Mouse (Mus musculus): ENCODE results near the gene 6030452D12Rik. TPM values are rescaled to one million over a fixed set of nuclear protein-coding genes. Genes with fewer than 3 reads are reported as not detected.

Gene 6030452D12Rik
- total and polyA plus RNA-seq, 3 experiments = not detected

DNA sequence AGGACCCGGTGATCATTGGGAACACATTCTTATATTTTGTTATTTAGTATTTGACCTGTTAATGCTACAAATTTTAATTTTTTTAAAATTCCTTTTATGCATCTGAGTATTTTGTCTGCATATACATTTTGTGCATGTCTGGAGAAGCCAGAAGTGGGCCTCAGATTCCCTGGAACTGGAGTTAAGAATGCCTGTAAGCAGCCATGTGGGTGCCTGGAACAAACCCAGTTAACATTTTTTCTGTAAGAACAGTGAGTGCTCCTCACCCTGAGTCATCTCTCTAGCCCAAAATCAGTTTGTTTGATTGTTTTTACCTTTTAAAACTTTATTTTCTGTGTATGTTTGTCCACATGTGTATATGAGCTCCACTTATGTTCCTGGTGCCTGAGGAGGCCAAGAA is 5.8 kb downstream of the 6030452D12Rik start:
- in situ Hi-C loops (cut with MboI; ENCODE audit: low pct_ligation_motif_present, low pct_unique_long_range_greater_than_20kb, low sequenced_read_pairs) = no loop called here
- dilution Hi-C loops (cut with MboI; ENCODE audit: extremely low pct_ligation_motif_present, extremely low pct_unique_long_range_greater_than_20kb, low sequenced_read_pairs) = no loop called here
- no peaks in the 10 kb centered on the region; a peak in 1 of 4 replicates for H3K4me1 ChIP-seq (ENCODE audit: control insufficient read depth in 1 of 2, insufficient read depth in 2 of 2)
- no peak overlapping the region for H3K4me2 ChIP-seq (ENCODE audit: insufficient read depth, low read depth, poor library complexity, severe bottlenecking)
- no peaks in the 10 kb centered on the region for H3K36me3 ChIP-seq (replicated peaks in 1 of 2; ENCODE audit: control insufficient read depth in 1 of 2, insufficient read depth in 1 of 2, low read length in 1 of 2)
- no peak overlapping the region for H3K27ac ChIP-seq (ENCODE audit: insufficient read depth, low read depth)
- H3K79me2 ChIP-seq (replicated peaks; ENCODE audit: control insufficient read depth, extremely low read depth, insufficient read depth, poor library complexity, severe bottlenecking) = no peaks in the 10 kb centered on the region
- no peak for TF ChIP-seq ETS1 (conservative IDR thresholded peaks at IDR 0.05; ENCODE audit: low read depth, low read length)
- TF ChIP-seq SIN3A (IDR thresholded peaks at IDR 0.05; ENCODE audit: low read length) = no peak
- no peak for TF ChIP-seq USF1 (IDR thresholded peaks at IDR 0.05; ENCODE audit: low read depth, low read length)
- no peak for TF ChIP-seq ELF1 (IDR thresholded peaks at IDR 0.05; ENCODE audit: low read depth, low read length)
- TF ChIP-seq CHD1 (IDR thresholded peaks at IDR 0.05; ENCODE audit: low read depth, low read length) = no peak
- no peak for TF ChIP-seq MYC (IDR thresholded peaks at IDR 0.05; ENCODE audit: low read depth, low read length)
- TF ChIP-seq IRF4 (IDR thresholded peaks at IDR 0.05; ENCODE audit: low read depth, low read length) = no peak
- TF ChIP-seq JUND (conservative IDR thresholded peaks at IDR 0.05; ENCODE audit: low read depth, low read length) = no peak
- no peak for TF ChIP-seq RAD21 (IDR thresholded peaks at IDR 0.05; ENCODE audit: low read depth, low read length)
- no peak for TF ChIP-seq NELFE (IDR thresholded peaks at IDR 0.05; ENCODE audit: low read depth, low read length)
- no peak for TF ChIP-seq UBTF (IDR thresholded peaks at IDR 0.05; ENCODE audit: low read depth, low read length)
- TF ChIP-seq MAX (IDR thresholded peaks at IDR 0.05; ENCODE audit: low read length) = no peak
- no peak for TF ChIP-seq RCOR1 (conservative IDR thresholded peaks at IDR 0.05; ENCODE audit: low read depth, low read length)
- TF ChIP-seq KAT2A (IDR thresholded peaks at IDR 0.05; ENCODE audit: insufficient replicate concordance, low read length) = no peak
- TF ChIP-seq TBP (conservative IDR thresholded peaks at IDR 0.05; ENCODE audit: low read depth, low read length) = no peak
- TF ChIP-seq CHD2 (IDR thresholded peaks at IDR 0.05; ENCODE audit: low read length) = no peak
- no peak for TF ChIP-seq HCFC1 (IDR thresholded peaks at IDR 0.05; ENCODE audit: low read depth, low read length)
- no peak for TF ChIP-seq EP300 (IDR thresholded peaks at IDR 0.05; ENCODE audit: low read length)
- TF ChIP-seq CTCF (conservative IDR thresholded peaks at IDR 0.05 in 1 of 2, IDR thresholded peaks at IDR 0.05 in 1 of 2; ENCODE audit: low read depth in 2 of 2, low read length in 2 of 2) = no peak
- TF ChIP-seq USF2 (conservative IDR thresholded peaks at IDR 0.05; ENCODE audit: low read depth, low read length) = no peak
- H3K4me3 ChIP-seq (replicated peaks in 1 of 3; ENCODE audit: low read depth in 2 of 3, low read length in 2 of 3, poor library complexity in 1 of 3) = no peak overlapping the region
- DNase-seq (ENCODE audit: extremely low read depth) = no peak
- H3K9ac ChIP-seq (ENCODE audit: insufficient read depth, low read depth) = no peak overlapping the region
- H3K9me3 ChIP-seq (replicated peaks; ENCODE audit: low read length) = peaks cover 3% of the 10 kb centered on the region
- H3K27me3 ChIP-seq (replicated peaks) = no peaks in the 10 kb centered on the region

DNA sequence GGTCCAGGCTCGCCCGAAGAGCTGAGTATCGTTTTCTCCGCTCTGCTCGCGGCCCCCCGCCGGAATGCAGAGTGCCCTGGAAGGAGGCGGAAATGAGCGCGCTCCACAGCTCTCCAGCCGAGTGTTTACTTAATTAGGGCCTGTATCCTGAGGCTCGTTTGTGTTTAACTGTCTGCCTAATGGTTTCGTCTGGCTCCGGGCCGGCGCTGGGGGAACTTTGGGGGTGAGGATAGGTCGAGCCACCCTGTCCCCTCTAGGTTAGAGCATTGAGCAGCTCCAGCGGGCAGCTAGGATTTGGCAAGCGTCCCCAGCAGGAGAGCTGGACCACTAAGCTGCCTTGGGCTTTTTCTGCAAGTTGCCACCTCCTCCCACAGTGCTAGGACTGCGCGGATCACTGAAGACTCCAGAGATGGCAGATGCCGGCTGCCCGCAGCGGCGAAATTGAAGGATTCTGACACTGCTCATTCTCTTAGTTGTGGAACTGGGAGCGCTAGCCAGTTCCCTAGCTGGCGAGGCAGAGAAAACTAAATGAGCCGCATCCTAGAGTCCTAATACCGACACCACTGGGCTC is 7.5 kb downstream of the 6030452D12Rik start:
- dilution Hi-C loops (cut with MboI; ENCODE audit: extremely low pct_ligation_motif_present, extremely low pct_unique_long_range_greater_than_20kb, low sequenced_read_pairs) = no loop called here
- Histone ChIP-seq H3K9me3 (replicated peaks; ENCODE audit: low read length) (peaks cover 3% of the 10 kb centered on the region), H3K27me3 (replicated peaks) (no peaks in the 10 kb centered on the region), H3K4me3 (replicated peaks in 1 of 3; ENCODE audit: low read depth in 2 of 3, low read length in 2 of 3, poor library complexity in 1 of 3) (no peak overlapping the region), H3K9ac (ENCODE audit: insufficient read depth, low read depth) (no peak overlapping the region), H3K27ac (ENCODE audit: insufficient read depth, low read depth) (no peak overlapping the region), H3K79me2 (replicated peaks; ENCODE audit: control insufficient read depth, extremely low read depth, insufficient read depth, poor library complexity, severe bottlenecking) (no peaks in the 10 kb centered on the region), H3K36me3 (replicated peaks in 1 of 2; ENCODE audit: control insufficient read depth in 1 of 2, insufficient read depth in 1 of 2, low read length in 1 of 2) (no peaks in the 10 kb centered on the region), H3K4me1 (ENCODE audit: control insufficient read depth in 1 of 2, insufficient read depth in 2 of 2) (no peaks in the 10 kb centered on the region), H3K4me2 (ENCODE audit: insufficient read depth, low read depth, poor library complexity, severe bottlenecking) (no peak overlapping the region)
- no peak for DNase-seq (ENCODE audit: extremely low read depth)
- in situ Hi-C loops (cut with MboI; ENCODE audit: low pct_ligation_motif_present, low pct_unique_long_range_greater_than_20kb, low sequenced_read_pairs) = no loop called here
- TF ChIP-seq MAX (IDR thresholded peaks at IDR 0.05; ENCODE audit: low read length) (no peak), ZMIZ1 (IDR thresholded peaks at IDR 0.05; ENCODE audit: low read depth, low read length) (no peak), ZC3H11A (IDR thresholded peaks at IDR 0.05; ENCODE audit: low read depth, low read length) (no peak), MEF2A (IDR thresholded peaks at IDR 0.05; ENCODE audit: borderline replicate concordance, low read depth, low read length) (no peak), USF2 (conservative IDR thresholded peaks at IDR 0.05; ENCODE audit: low read depth, low read length) (no peak), CHD2 (IDR thresholded peaks at IDR 0.05; ENCODE audit: low read length) (no peak), KAT2A (IDR thresholded peaks at IDR 0.05; ENCODE audit: insufficient replicate concordance, low read length) (no peak), ETS1 (conservative IDR thresholded peaks at IDR 0.05; ENCODE audit: low read depth, low read length) (no peak), HCFC1 (IDR thresholded peaks at IDR 0.05; ENCODE audit: low read depth, low read length) (no peak), RAD21 (IDR thresholded peaks at IDR 0.05; ENCODE audit: low read depth, low read length) (no peak), EP300 (IDR thresholded peaks at IDR 0.05; ENCODE audit: low read length) (no peak), IRF4 (IDR thresholded peaks at IDR 0.05; ENCODE audit: low read depth, low read length) (no peak), E2F4 (IDR thresholded peaks at IDR 0.05; ENCODE audit: insufficient replicate concordance, low read depth, low read length) (no peak), POLR2AphosphoS2 (IDR thresholded peaks at IDR 0.05; ENCODE audit: low read depth, low read length) (no peak)
